Mouse (Mus musculus) cerebral cortex, adult 2 months (tissue): ENCODE data around the gene Eef2kmt.

Experiments
- WGBS: fragments of 180-500 bp; shearing (Covaris S2); methylation state at CpG from one replicate; pipeline ENCODE4 v1.1.7; 2018; 5-methylcytosine and 5-hydroxymethylcytosine counted together

The Eef2kmt gene

DNA sequence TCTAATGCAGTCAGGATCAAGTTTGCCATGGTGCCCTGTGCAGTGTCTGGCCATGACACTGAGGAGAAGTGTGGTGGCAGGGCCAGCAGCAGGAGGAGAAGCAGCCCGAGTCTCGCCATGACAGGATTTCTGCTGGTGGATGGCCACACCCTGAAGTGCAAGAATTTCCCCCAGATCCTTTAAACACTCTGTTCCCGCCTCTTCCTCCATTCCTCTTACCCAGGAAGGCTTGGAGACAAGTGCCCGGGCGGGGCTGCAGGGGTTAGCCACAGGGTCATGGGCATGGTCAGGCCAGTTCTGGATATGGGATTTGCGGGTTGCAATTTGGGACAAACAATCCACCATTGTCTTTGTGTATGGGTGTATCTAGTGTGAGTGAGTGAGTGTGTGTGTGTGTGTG, 33.6 kb downstream of the Eef2kmt start, which contains the start of gene AU021092:
TSS of gene AU021092 (minus strand) at position 160 of the 400 bp plus-strand sequence.
- WGBS: 69% methylated on average over 6 of the region's 6 CpGs

DNA sequence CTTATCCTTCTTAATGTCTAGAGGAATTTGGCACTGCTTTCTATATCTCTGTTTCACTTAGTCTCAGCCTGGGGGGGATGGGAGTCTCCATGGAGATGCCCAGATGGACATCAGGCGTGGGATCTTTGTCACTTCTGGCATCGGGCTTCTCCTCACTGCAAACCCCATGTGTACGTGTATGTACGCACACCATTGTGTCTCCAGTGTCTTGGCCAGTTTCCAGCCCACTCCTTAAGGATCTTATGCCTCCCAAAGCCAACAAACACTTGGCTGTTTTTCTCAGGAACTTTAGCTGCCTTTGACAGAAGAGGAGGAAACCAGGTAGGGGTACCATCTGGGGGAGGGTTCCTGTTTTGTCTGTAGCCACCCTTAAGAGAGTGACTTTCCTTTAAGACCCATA, 34.4 kb downstream of the Eef2kmt start:
- WGBS: 40% methylated on average over 4 of the region's 4 CpGs

DNA sequence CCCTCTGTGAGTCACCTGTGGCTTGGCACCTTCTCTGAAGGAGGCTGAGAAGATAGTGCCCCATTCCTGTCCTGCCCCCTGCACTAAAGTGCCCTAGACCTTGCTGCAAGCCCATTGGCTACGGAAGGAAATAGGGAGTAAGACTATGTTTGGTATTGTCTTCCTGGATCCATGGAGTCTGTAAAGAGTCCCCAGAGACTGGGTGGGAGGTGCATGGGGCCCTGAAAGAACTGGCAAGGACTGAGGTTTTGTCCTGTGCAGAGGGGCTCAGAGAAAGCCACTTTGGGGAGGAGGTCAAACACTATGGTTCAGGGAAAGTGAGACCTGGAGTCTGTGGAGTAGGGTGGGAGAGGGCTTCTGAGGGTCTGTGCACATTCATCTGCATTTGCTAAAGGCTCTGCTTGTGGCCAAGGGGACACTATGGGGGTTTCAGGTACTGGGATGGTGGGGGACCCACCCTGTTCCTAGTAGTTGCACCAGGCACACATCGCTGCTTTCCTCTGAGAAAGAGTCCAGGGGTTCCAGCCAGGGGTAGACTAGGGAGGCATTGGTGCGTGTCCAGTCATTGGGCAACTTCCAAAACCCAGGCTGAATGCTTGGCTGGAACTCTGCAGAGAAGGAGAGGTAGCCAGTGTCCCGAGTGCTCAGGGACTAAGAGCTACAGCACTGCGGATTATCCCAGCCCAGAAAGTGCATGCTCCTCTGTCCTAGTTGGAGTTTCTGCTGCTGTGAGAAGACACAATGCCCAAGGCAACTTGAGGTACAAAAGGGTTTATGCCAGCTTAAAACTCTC, 38.2 kb downstream of the Eef2kmt start:
- WGBS: 66% methylated on average over 5 of the region's 5 CpGs

DNA sequence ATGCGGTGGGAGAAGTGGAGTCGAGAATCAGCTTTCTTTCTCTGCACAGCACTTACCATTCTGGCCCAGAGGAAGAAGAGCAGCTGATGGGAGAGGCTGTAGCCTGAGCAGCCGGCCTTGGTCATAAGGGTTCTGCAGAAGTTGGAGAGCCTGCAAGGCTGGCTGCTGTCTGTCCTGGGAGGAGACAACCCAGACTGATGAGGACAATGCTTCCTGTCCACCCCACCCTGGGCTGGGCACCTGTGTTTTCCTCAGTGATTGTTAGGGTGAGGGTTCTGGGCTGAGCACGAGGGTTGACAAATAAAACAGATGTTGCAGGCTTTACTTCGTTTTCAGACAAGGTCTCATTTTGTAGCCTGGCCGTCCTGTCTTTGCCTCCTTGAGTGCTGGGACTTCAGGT, 39.1 kb downstream of the Eef2kmt start:
- 77% methylated on average over 6 of the region's 6 CpGs for WGBS

DNA sequence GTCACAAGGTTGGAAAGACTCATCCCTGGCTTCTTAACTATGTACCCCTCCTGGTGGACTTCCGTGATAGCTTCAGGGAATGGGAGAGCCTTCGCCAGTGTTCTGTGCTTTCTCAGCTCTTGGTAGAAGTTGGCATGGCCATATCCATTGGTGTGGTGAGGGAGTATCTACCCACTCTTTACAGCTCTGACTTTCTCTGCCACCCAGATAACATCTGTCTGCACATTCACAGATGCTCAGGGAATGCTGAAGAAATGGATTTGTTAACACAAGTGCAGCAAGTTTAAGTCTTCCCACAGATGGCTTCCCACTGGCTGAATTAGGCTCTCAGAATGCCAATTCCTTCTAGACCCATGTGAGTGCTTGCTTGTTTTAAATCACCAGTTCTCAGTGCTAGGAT, 41.7 kb downstream of the Eef2kmt start:
- WGBS: 74% methylated on average over 2 of the region's 2 CpGs

DNA sequence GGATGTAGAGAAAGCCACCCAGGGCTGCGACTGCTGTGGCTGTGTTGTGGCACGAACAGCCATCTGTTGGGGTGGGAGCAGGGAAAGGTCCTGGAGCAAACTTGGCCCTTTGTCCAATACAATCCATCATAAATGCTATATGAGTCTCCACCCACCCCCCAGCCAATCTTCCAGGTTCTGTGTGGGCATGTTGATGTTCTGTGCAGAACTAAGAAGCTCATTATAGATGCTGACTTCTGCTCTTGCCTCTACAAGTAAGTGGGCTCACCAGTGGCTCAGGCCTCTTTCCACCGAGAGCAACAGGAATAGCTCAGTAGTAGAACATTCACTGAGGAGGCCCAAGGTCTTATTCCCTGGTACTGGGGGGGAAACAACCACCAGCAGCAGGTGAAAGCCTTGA, 43.6 kb downstream of the Eef2kmt start:
- WGBS: 53% methylated on average over 3 of the region's 3 CpGs

DNA sequence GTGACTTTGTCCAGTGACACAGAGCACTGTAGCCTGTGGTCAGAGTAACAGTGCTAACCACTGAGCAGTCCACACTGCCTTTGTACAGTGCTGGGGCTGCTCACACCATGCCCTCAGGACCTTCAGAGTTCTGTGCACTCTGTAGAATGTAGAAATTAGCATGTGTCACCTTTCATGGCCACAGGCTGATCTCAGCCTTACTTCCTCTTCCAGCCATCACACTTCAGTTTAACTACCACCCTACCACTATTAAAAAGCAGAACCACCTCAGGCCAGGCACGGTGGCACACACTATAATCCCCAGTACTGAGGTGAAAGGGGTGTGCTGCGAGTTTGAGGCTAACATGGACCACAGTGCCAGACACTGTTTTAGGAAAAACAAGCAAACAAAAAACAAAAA, 45.4 kb downstream of the Eef2kmt start:
- WGBS: 89% methylated on average over 2 of the region's 2 CpGs

DNA sequence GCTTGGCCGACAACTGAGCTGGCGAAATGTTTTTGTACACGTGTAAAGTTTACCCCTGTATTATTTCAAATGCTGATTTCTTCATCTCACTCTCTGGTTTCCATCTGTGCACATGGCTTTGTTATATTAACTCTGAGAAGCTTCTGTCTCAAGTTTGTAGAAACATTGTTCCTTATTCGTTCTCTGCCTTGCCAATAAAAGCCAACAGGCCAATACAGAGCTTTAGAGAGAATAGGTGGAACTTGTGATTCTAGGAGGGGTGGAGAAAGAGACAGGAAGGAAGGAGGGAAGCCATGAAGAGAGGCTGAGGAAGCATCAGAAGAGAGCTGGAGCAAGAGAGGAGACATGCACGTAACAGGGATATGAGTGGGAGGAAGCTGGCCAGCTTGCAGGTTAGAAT, 49.7 kb downstream of the Eef2kmt start:
- 68% methylated on average over 5 of the region's 5 CpGs for WGBS

DNA sequence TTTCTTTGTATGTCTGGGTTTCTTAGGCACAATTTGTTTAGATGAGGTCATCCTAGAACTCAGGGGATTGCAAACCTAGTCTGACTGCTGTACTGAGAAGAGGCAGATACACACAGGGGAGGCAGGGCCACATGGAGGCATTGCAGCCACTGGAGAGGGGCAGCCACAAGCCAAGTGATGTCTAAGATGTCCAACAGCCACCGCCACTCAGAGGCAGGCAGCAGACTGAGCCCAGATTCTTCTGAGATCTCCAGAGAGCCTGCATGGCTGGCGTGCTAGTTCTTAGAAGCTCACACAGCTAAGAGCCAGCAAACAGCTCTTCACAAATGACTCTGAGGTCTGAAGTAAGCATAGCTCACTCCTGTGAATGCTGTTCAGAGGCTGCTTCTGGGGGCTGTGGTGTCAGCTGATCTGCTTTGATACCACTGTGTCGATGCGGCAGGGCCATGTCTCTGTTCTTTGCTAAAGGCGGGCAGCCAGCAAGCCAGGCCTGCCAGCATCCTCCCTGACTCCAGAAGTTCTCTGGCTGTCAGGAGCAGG, 50.3 kb downstream of the Eef2kmt start:
- WGBS: 91% methylated on average over 5 of the region's 5 CpGs

DNA sequence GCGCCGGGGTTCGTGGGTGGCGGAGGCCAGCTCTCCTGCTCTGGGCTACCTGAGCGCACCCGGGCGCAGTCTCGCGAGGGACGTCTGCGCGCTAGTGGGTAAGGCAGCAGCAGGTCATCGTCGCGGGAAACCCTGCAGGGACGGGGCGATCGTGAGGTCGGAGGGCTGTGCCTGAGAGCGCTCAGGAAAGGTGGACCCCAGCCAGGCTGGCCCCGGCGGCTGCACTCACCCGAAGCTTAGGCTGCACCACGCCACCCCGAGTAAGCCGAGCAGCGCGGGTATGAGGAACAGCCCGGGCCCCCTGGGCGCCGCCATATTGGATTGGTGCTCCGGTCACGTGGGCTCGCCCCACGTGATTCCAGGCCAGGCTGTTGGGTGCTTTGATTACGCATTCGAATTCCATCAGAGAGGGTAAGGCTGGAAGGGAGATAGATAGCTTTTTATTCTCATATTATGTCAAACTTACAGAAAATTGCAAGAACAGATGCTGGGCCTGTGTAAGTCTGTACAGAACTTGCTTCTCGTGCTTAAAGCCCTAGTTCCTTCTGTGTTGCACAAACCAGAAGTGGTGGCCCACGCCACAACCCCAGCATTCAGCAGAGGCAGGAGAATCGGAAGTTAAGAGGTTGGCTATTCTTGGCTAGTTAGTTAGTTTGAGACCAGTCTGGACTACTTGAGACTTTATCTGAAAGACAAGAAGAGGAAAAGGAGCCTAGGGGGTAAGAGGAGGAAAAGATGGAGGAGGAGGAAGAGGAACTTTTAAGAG, 51.9 kb downstream of the Eef2kmt start, which contains the start of gene Nagpa:
TSS of gene Nagpa (minus strand) at position 345 of the 766 bp plus-strand sequence.
- WGBS: 3% methylated on average over 40 of the region's 40 CpGs

DNA sequence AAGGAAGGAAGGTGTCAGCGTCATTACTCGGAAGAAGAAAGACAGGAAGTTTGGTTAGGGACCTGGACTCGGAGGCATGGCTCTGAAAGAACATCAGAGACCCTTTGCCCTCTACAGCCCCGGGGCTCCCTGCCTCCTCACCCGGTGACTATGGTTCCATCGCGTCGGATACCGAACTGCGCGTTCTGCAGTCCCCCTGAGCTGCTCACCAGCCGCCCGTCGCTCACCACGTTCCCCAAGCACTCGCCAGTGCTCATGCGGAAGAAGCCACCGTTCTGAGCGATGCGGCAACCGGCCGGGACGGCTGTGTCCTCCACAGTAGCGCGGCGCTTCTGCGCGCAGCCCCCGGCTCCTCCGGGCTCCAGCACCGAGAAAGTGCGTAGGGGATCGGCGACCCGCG, 52.6 kb downstream of the Eef2kmt start:
- under 1% methylated on average over 36 of the region's 36 CpGs for WGBS

DNA sequence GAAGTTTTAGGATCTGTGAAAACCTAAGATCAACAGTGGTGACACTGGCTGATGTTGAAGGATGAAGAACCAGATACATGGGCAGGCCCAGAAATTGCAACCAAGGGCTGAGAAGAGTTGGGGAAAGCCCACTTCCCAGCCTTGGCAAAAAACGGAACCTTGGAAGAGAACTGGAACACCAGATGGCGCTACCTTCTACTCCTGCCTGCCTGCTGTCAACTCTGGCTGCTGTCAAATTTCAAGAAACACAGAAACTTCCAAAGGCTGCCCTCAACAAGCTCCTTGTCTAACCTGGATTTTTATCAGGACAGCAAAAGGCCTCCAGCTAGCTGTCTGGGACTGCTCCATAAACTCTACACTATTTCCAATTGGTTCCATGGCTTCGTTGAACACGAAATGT, 53.1 kb downstream of the Eef2kmt start:
- WGBS: 15% methylated on average over 4 of the region's 4 CpGs

DNA sequence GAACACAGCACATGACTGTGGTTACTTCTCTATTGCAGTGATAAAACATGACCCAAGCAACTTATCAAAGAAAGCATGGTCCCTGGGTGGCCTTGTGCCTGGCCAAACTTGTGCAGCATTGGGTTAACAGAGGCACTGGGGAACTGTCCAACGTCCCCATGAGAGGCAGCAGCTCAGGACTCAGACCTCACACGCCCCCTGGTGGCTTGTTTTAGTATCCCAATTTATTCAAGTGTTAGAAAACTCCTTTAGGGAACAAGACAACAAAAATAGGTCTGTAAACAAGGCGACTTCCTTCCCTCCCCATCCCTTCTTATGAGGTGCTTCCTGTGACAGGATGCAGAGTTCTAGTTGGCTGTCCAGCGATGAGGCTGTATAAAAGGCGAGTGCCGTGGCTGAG, 60.7 kb downstream of the Eef2kmt start:
- WGBS: 39% methylated on average over 6 of the region's 6 CpGs
